Mouse (Mus musculus): ENCODE results near the gene Mpo. TPM values are rescaled to one million over a fixed set of nuclear protein-coding genes. Genes with fewer than 3 reads are reported as not detected.

Gene Mpo
- total and polyA plus RNA-seq, 3 experiments, result 0.13 TPM; not detected in 2

GRCm38 (mm10) chr11:87758161-87758911 is 35.0 kb upstream of the Mpo start:
- peaks cover 2 to 7% of the 10 kb centered on the region in 2 experiments; a peak in 3 of 4 replicates for H3K36me3 ChIP-seq (ENCODE audit: control insufficient read depth in 1 of 2, insufficient read depth in 2 of 2, low read length in 2 of 2)
- H3K79me2 ChIP-seq (ENCODE audit: control insufficient read depth, insufficient read depth, low read length, poor library complexity), result peaks cover 40% of the 10 kb centered on the region
- H3K4me1 ChIP-seq (ENCODE audit: control insufficient read depth in 1 of 2, insufficient read depth in 2 of 2, low read length in 2 of 2), result peaks cover 0 to 13% of the 10 kb centered on the region in 2 experiments; a peak in 2 of 4 replicates
- H3K9me3 ChIP-seq (replicated peaks; ENCODE audit: insufficient read depth, low read length), result no peaks in the 10 kb centered on the region
- DNase-seq (ENCODE audit: low read depth, low spot score), result peak; percentile 95
- H3K9ac ChIP-seq (ENCODE audit: control insufficient read depth, low read depth, low read length, poor library complexity, severe bottlenecking), result peak overlapping the region; percentile 95
- TF ChIP-seq USF1 (IDR thresholded peaks at IDR 0.05; ENCODE audit: low read depth, low read length) (no peak), POLR2A (IDR thresholded peaks at IDR 0.05; ENCODE audit: control insufficient read depth in 1 of 2, insufficient read depth in 1 of 2, low read depth in 1 of 2, low read length in 2 of 2, poor library complexity in 1 of 2) (peak; percentile 96 to 99), ZMIZ1 (IDR thresholded peaks at IDR 0.05; ENCODE audit: low read depth, low read length) (no peak), ETS1 (IDR thresholded peaks at IDR 0.05; ENCODE audit: low read depth, low read length) (no peak), BHLHE40 (IDR thresholded peaks at IDR 0.05; ENCODE audit: borderline replicate concordance, low read depth, low read length) (no peak), TBP (IDR thresholded peaks at IDR 0.05; ENCODE audit: low read depth, low read length) (peak; percentile 65; the same call in 1 of the 2 replicates), KAT2A (conservative IDR thresholded peaks at IDR 0.05; ENCODE audit: low read depth, low read length) (no peak), POLR2AphosphoS5 (IDR thresholded peaks at IDR 0.05; ENCODE audit: borderline replicate concordance, low read depth, low read length) (peak; percentile 99), UBTF (IDR thresholded peaks at IDR 0.05; ENCODE audit: borderline replicate concordance, insufficient read depth, low read depth, low read length) (no peak), CTCF (IDR thresholded peaks at IDR 0.05 in 2 of 3, conservative IDR thresholded peaks at IDR 0.05 in 1 of 3; ENCODE audit: control insufficient read depth in 1 of 3, insufficient read depth in 1 of 3, low read depth in 2 of 3, low read length in 3 of 3, poor library complexity in 1 of 3, severe bottlenecking in 1 of 3) (no peak), USF2 (IDR thresholded peaks at IDR 0.05; ENCODE audit: borderline replicate concordance in 1 of 2, insufficient read depth in 1 of 2, low read depth in 1 of 2, low read length in 2 of 2) (no peak)
- peak overlapping the region; percentile 86 for H3K27ac ChIP-seq (ENCODE audit: control insufficient read depth, low read depth, low read length)
- no peaks in the 10 kb centered on the region for H3K27me3 ChIP-seq (ENCODE audit: control insufficient read depth in 1 of 2, insufficient read depth in 2 of 2, low read length in 2 of 2)
- peak overlapping the region in 1 of 2 experiments; percentile 94; a peak in 2 of 4 replicates for H3K4me3 ChIP-seq (ENCODE audit: control insufficient read depth in 1 of 2, insufficient read depth in 1 of 2, low read depth in 2 of 2, low read length in 2 of 2)

- H3K9ac ChIP-seq (ENCODE audit: control insufficient read depth, low read depth, low read length, poor library complexity, severe bottlenecking), result no peak overlapping the region
- H3K4me3 ChIP-seq (ENCODE audit: control insufficient read depth in 1 of 2, insufficient read depth in 1 of 2, low read depth in 2 of 2, low read length in 2 of 2), result no peak overlapping the region
- peaks cover 2 to 3% of the 10 kb centered on the region in 2 experiments; a peak in 3 of 4 replicates for H3K36me3 ChIP-seq (ENCODE audit: control insufficient read depth in 1 of 2, insufficient read depth in 2 of 2, low read length in 2 of 2)
- TF ChIP-seq POLR2AphosphoS5 (IDR thresholded peaks at IDR 0.05; ENCODE audit: borderline replicate concordance, low read depth, low read length), result peak; percentile 97
- TF ChIP-seq KAT2A (conservative IDR thresholded peaks at IDR 0.05; ENCODE audit: low read depth, low read length), result no peak
- TF ChIP-seq POLR2A (IDR thresholded peaks at IDR 0.05; ENCODE audit: control insufficient read depth in 1 of 2, insufficient read depth in 1 of 2, low read depth in 1 of 2, low read length in 2 of 2, poor library complexity in 1 of 2), result peak in 1 of 2 experiments; percentile 56; a peak in 2 of 4 replicates
- no peak for TF ChIP-seq ELF1 (IDR thresholded peaks at IDR 0.05; ENCODE audit: low read depth, low read length)
- H3K27ac ChIP-seq (ENCODE audit: control insufficient read depth, low read depth, low read length), result peak overlapping the region; percentile 86
- peaks cover 34% of the 10 kb centered on the region for H3K79me2 ChIP-seq (ENCODE audit: control insufficient read depth, insufficient read depth, low read length, poor library complexity)
- H3K4me1 ChIP-seq (ENCODE audit: control insufficient read depth in 1 of 2, insufficient read depth in 2 of 2, low read length in 2 of 2), result peaks cover 0 to 7% of the 10 kb centered on the region in 2 experiments; a peak in 1 of 4 replicates
- peak; percentile 95 for DNase-seq (ENCODE audit: low read depth, low spot score)
- no peaks in the 10 kb centered on the region for H3K9me3 ChIP-seq (replicated peaks; ENCODE audit: insufficient read depth, low read length)
- H3K27me3 ChIP-seq (ENCODE audit: control insufficient read depth in 1 of 2, insufficient read depth in 2 of 2, low read length in 2 of 2), result no peaks in the 10 kb centered on the region
These were observed 34.3 kb upstream of the Mpo start for GRCm38 (mm10) chr11:87758957-87759608.

All from MEL (cell line).